Mouse (Mus musculus): ENCODE results near the gene Copz1.
"Not testable (repeated sequence)": the region's sequence is repeated elsewhere in the genome, so short reads cannot be mapped to it uniquely, and the experiment has no call there.

The Copz1 gene

GRCm38 (mm10) chr15:103272419-103273279, at the start of gene Copz1:
Copz1 (plus strand) TSS chr15:103272714.
- peak; percentile 89 for DNase-seq (ENCODE audit: extremely low spot score, low spot score)

GRCm38 (mm10) chr15:103224161-103224560, 48.4 kb upstream of the Copz1 start:
- no peak for DNase-seq (ENCODE audit: extremely low spot score, low spot score)

DNA sequence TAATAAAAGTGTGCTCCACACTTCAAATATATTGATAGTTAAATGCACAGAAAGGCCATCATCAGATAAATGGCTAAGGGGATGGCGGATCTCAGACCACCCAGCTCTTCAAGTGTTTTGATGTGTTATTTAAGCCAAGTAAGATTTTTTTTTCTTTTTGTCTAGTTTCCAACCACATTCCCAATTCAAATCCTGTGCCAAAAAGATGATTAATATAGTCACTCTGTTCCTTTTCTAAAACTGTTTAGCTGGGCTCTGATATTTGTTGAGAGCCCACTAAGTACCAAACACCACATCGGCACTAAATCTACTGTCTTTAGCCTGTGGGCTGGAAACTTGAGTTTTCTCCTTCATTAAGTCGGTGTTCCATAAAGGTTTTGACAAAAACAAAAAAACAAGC, 45.5 kb upstream of the Copz1 start:
- DNase-seq (ENCODE audit: extremely low spot score, low spot score) = no peak

DNA sequence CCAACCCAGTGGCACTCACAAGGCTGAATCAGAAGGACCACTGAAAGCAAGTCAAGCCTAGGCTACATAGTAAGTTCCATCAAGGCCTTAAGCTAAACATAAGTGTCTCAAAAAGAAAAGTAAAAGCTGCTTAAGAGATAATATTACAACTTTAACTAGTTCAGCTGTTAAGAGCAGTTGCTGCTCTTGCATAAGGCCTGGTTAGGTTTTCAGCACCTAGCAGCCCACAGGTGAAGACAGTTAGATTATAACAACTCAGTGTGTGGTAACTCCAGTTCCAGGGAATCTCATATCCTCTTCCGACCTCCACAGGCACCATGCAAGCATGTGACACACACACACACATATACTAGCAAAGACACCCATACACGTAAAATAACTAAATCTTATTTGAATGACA, 44.9 kb upstream of the Copz1 start:
- DNase-seq (ENCODE audit: extremely low spot score, low spot score) = no peak

DNA sequence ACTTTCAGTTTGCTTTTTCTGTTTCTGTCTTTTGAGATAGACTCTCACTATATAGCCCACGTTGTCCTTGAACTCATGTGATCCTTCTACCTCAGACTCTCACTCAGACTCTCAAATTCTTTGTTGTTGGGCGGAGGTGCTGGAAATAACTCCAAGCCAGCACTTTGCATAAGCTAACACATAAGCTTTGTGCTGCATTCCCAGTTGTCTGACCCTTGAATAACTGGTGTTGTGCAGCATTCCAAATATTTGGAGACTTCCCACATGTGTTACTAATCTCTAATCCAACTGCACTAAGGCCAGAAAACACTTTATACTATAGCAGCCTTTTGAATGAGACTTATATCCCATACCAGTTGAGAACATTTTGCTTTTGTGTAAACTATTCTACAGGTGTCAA, 43.6 kb upstream of the Copz1 start:
- DNase-seq (ENCODE audit: extremely low spot score, low spot score) = no peak

- no peak for DNase-seq (ENCODE audit: extremely low spot score, low spot score)
Observed at GRCm38 (mm10) chr15:103233119-103233518, 39.4 kb upstream of the Copz1 start.

GRCm38 (mm10) chr15:103237295-103237694, 35.2 kb upstream of the Copz1 start:
- no peak for DNase-seq (ENCODE audit: extremely low spot score, low spot score)

GRCm38 (mm10) chr15:103239130-103239684, 33.3 kb upstream of the Copz1 start:
- DNase-seq (ENCODE audit: extremely low spot score, low spot score) = peak; percentile 92

DNA sequence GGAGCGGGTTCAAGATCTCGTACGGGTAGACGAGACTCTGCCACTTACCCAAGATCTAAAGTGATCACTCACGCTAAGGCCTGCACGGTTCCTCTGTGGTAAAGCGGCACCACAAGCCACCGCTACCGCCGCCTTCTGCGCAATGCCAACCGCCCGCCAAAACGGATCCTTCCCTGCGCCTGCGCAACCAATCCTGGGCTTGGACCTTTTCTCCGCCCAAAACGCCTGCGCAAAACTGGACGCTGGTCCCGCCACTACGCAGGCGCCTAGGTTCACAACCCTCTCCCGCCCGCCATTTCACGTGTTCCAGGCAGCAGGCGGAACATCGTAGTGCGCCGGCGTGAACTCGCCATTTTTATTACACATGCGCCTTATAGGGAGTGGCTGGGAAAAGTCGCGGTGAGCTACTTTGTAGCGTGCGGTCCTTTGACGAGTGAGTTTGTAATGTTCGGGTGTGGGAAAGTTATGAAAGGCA, 32.8 kb upstream of the Copz1 start, which contains the start of gene Cbx5:
Gene Cbx5 (minus strand): TSS at position 132 of the 475 bp plus-strand sequence.
- DNase-seq (ENCODE audit: extremely low spot score, low spot score) = peak; percentile 95

DNA sequence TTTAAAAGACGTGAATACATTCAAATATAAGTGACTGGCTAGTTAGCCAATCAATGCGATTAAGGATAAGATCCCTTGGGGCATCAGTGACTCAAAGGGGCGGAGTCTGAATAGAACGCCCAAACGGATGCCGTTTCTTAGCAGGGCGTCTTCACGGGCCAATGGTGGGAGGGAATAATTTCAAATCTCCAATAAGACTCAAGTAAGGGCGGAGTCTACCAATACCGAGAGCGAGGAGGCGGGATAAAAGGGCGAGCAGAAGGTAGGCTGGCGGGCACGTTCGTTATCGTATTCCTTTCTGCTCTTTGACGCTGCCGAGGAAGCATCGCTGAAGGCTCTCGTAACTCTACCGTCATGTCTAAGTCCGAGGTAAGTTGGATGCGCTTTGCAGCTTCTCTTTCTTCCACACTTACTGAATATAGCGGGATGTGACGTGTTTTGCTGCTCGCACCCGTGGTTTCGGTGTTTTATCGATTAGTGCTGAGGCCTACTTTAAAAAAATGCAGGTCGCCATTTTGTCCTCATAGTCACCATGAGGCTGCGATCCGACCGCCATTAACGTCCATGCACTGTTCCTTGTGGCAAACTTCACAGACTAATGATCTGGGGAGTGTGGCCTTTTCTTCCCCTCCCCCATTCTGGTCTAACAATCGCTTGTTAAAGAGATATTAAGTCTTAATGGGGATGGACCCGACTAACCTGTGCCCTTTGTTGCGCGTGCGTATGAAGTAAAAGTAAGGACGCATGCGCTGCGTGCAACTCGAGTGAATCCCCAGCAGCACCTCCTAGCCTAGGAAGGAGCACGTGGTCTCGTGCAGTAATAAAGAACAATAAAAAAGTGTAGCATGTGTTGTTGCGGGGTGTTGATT, 32.1 kb upstream of the Copz1 start, which contains the start of gene Hnrnpa1:
Gene Hnrnpa1 (plus strand): TSS at position 273 of the 869 bp plus-strand sequence.
- DNase-seq (ENCODE audit: extremely low spot score, low spot score) = peak; percentile 89

- DNase-seq (ENCODE audit: extremely low spot score, low spot score) = not testable (repeated sequence)
Observed at GRCm38 (mm10) chr15:103241071-103242018, 31.2 kb upstream of the Copz1 start.

DNA sequence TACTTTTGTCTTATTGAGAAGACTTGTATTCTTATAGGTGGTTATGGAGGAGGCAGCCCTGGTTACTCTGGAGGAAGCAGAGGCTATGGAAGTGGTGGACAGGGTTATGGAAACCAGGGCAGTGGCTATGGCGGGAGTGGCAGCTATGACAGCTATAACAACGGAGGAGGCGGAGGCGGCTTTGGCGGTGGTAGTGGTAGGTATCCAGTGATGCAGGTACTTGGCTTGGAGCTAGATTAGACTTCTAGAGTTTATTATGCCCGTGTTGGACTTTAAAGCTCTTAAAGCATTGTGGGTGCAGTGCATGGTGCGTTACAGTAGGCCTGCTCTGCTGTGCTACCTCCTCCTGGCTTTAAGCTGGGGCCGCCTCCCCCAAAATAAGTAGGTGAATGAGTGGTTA, 29.6 kb upstream of the Copz1 start:
- no peak for DNase-seq (ENCODE audit: extremely low spot score, low spot score)

DNA sequence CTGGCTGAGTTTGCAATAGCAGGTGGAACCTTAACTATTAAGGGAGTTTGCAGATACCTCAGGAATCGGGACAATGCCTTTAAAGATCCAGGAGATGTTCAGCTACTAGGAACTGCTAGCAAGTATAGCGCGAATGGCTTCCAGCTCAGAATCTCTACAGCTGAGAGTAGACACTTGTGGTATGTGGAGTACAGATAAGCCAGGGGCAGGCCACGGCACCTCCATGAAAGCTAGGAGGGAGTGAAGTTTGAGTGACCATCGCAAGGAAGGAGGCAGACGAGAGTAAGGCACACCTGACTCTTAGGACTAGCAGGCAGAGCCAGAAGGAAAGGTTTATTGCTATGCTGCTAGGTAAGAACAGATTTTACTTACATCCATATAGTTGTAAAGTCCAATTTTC, 26.9 kb upstream of the Copz1 start:
- DNase-seq (ENCODE audit: extremely low spot score, low spot score) = no peak

- no peak for DNase-seq (ENCODE audit: extremely low spot score, low spot score)
Observed at GRCm38 (mm10) chr15:103247078-103247781, 25.3 kb upstream of the Copz1 start.

DNA sequence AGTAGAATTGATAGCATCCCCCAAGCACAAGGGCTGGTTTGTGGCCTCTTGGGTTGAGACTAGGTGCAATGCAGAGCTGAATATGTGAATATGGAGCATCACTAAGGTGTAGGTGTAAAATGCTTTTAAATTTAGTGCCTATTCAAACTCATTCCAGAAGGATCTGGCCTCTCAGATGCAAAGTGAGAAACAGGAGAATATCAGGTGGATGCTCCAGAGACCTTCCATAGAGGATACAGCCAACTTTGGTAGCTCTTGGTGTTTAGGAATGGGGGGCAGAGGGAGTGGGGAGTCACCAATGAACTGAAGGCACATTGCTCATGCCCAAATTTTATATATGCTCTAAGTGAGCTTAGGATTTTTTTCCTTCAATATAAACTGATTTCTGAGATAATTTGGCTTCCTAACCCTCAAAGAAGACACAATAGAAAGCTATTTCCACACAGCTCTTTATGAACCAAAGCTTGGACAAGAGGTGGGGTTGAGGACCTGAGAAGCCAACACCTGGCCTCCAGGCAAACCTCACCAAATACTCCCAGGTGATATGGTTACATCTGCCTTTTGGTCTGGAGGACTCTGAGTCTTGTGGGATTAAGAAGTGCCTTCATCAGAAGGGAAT, 24.6 kb upstream of the Copz1 start:
- no peak for DNase-seq (ENCODE audit: extremely low spot score, low spot score)

- peak; percentile 45 for DNase-seq (ENCODE audit: extremely low spot score, low spot score)
Observed at GRCm38 (mm10) chr15:103248401-103249313, 23.9 kb upstream of the Copz1 start.

GRCm38 (mm10) chr15:103249511-103249910, 23.0 kb upstream of the Copz1 start:
- not testable (repeated sequence) for DNase-seq (ENCODE audit: extremely low spot score, low spot score)

DNA sequence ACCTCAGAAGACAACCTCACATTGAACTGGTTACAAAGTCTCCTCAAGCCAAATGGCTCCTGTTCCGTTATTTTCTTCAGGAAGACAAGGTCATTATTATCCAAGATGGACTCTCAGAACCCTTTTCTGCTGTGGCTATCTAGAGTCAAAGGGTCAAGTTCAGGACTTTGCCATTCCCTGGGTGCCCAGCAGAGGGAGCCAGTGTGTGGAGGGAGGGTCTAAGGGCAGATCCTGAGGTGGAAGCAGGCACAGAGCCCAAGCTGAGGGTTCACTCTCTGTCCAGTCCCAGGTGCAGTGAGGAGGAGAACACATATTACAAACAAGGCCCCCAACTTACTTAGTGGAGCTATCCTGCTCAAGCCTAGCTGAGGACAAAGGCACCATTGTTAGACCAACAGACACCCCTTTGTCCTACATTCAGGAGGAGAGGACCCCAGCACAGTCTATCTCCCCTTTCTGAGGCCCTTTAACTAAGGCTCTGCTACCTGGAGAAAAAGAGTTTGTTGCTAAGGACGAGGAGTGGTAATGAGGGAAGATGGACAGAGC, 22.2 kb upstream of the Copz1 start:
- peak; percentile 83 for DNase-seq (ENCODE audit: extremely low spot score, low spot score)
